Mouse (Mus musculus): ENCODE measurements around the gene Ctc1.

DNA sequence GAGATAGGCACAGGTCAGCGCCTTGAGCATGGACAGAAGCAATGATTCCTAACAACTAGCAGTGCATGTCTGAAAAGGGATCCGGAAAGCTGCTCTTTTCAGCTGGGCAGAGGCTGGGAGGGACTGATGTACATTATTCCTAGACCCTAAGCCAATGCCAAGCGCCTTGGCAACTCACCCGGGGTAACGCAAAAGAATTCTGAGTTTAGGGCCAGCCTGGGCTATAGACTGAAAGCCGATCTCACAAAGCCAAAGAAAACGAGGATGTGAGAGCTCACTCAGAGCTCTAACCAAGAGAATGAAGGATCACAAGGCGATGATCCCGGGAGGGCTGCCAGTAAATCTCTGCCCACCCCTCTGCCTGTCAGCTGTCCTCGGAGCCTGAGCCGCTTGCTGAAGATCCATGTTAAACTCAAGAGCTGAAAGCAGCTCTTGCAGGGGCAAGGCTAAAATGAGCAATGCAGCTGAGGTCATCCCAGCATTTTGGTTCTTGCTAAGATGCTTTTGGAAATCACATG is 28.3 kb upstream of the Ctc1 start:
- TF ChIP-seq CTCF (IDR thresholded peaks at IDR 0.05; ENCODE audit: low read depth), result no peak
- TF ChIP-seq EP300 (IDR thresholded peaks at IDR 0.05; ENCODE audit: low read depth), result no peak
